Mouse (Mus musculus) heart, embryonic 14.5 days (tissue): ENCODE results near the gene Fcgr1. TPM values are rescaled to one million over a fixed set of nuclear protein-coding genes. Genes with fewer than 3 reads are reported as not detected.
"Not testable (repeated sequence)": the region's sequence is repeated elsewhere in the genome, so short reads cannot be mapped to it uniquely, and the experiment has no call there.

Experiments
- ATAC-seq: fragments of 200-750 bp; cut with Nextera tagmentation; 2 replicates; pipeline ENCODE4 v1.8.0; 2017; ENCODE audit warnings: low read depth, moderate TSS enrichment; ENCODE audit not compliant: insufficient number of reproducible peaks, insufficient read depth, low FRiP score
- H3K27ac ChIP-seq, 2 experiments: fragments of 200-500 bp in 1 of 2; fragments of 300-500 bp in 1 of 2; sonication (generic) in 1 of 2; replicated peaks in 1 of 2; 2 replicates each; pipeline ENCODE4 v1.5.1; 2012 to 2014; ENCODE audit warnings: low read depth in 2 of 2, low read length in 2 of 2, control low read depth in 1 of 2, mild to moderate bottlenecking in 1 of 2, mixed read lengths in 1 of 2; ENCODE audit not compliant: control insufficient read depth in 1 of 2, insufficient read depth in 1 of 2
- H3K27me3 ChIP-seq: fragments of 300-500 bp; sonication (generic); 2 replicates; pipeline ENCODE4 v1.6.1; 2014; ENCODE audit warnings: mild to moderate bottlenecking, low read length, control low read depth; ENCODE audit not compliant: control insufficient read depth, insufficient read depth
- H3K36me3 ChIP-seq: fragments of 300-500 bp; sonication (generic); 2 replicates; pipeline ENCODE4 v1.6.1; 2014; ENCODE audit warnings: mild to moderate bottlenecking, control low read depth, low read length, mixed read lengths; ENCODE audit not compliant: control insufficient read depth, insufficient read depth
- H3K4me1 ChIP-seq, 2 experiments: fragments of 200-500 bp in 1 of 2; fragments of 300-500 bp in 1 of 2; sonication (generic) in 1 of 2; 2 replicates each; pipeline ENCODE4 v1.6.1; 2012 to 2014; ENCODE audit warnings: low read length in 2 of 2, control low read depth in 1 of 2, mixed read lengths in 1 of 2; ENCODE audit not compliant: control insufficient read depth in 2 of 2, insufficient read depth in 2 of 2
- H3K4me2 ChIP-seq: fragments of 300-500 bp; sonication (generic); 2 replicates; pipeline ENCODE4 v1.6.1; 2014; ENCODE audit warnings: mild to moderate bottlenecking, low read length
- H3K4me3 ChIP-seq, 2 experiments: fragments of 200-500 bp in 1 of 2; fragments of 300-500 bp in 1 of 2; sonication (generic) in 1 of 2; 2 replicates each; pipeline ENCODE4 v1.5.1; 2012 to 2014; ENCODE audit warnings: low read length in 2 of 2, mild to moderate bottlenecking in 2 of 2, control low read depth in 1 of 2, low read depth in 1 of 2, moderate library complexity in 1 of 2; ENCODE audit not compliant: control insufficient read depth in 1 of 2, insufficient read depth in 1 of 2
- H3K9ac ChIP-seq: fragments of 300-500 bp; sonication (generic); 2 replicates; pipeline ENCODE4 v1.6.1; 2014; ENCODE audit warnings: mild to moderate bottlenecking, low read length
- H3K9me3 ChIP-seq: fragments of 300-500 bp; sonication (generic); 2 replicates; pipeline ENCODE4 v1.6.1; 2016; ENCODE audit warnings: low read length, control low read depth; ENCODE audit not compliant: control insufficient read depth
- WGBS: fragments of 180-500 bp; shearing (Covaris S2); extraction: QIAGEN DNeasy Blood & Tissue Kit; methylation state at CpG from one replicate; pipeline ENCODE4 v1.1.7; 2014; 5-methylcytosine and 5-hydroxymethylcytosine counted together
- polyA plus RNA-seq: library from polyadenylated mRNA; unstranded; fragments of >200 nt; fragmentation: Nextera tagmentation; extraction: Ambion mirVana; gene quantifications from 2 replicates; pipeline ENCODE4 v1.2.1, GENCODE M21; 2014

Fcgr1 gene
- polyA plus RNA-seq, 1 experiment from 2014 or later, result 2.1 TPM

DNA sequence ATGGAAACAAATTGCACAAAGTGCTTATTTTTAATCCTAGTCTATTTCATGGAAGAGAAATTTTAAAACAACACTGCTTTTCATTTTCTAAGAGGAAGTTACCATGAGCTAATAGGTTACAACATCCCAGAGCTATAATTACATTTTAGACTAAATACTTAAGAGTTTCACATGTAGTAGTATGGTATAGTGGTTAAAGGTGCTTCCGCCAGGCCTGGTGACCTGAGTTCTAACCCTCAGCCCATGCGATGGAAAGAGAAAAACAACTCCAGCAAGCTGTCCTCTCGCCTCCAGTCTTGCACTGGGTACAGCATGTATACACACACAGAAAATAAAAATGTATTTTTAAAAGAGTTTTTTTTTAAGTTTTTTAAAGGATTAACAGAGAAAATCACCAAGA lies 42.0 kb downstream of the Fcgr1 start:
- 87% methylated on average over 3 of the region's 3 CpGs for WGBS
- Histone ChIP-seq H3K27ac (no peak overlapping the region), H3K4me3 (no peak overlapping the region), H3K36me3 (no peaks in the 10 kb centered on the region), H3K9me3 (no peaks in the 10 kb centered on the region), H3K4me2 (no peak overlapping the region), H3K4me1 (peaks cover 0 to 23% of the 10 kb centered on the region in 2 experiments; a peak in 3 of 4 replicates), H3K27me3 (no peaks in the 10 kb centered on the region), H3K9ac (no peak overlapping the region)
- ATAC-seq, result no peak

GRCm38 (mm10) chr3:96250890-96251289 lies 42.9 kb downstream of the Fcgr1 start:
- Histone ChIP-seq H3K4me3 (no peak overlapping the region), H3K9ac (no peak overlapping the region), H3K36me3 (no peaks in the 10 kb centered on the region), H3K4me1 (peaks cover 0 to 23% of the 10 kb centered on the region in 2 experiments; a peak in 3 of 4 replicates), H3K9me3 (no peaks in the 10 kb centered on the region), H3K27me3 (no peaks in the 10 kb centered on the region), H3K27ac (0 out of 4 replicates have a peak overlapping the region, but pooled peaks of 1 of the 2 experiments have one; percentile 14), H3K4me2 (no peak overlapping the region)
- ATAC-seq, result no peak
- 60% methylated on average over 3 of the region's 3 CpGs for WGBS

DNA sequence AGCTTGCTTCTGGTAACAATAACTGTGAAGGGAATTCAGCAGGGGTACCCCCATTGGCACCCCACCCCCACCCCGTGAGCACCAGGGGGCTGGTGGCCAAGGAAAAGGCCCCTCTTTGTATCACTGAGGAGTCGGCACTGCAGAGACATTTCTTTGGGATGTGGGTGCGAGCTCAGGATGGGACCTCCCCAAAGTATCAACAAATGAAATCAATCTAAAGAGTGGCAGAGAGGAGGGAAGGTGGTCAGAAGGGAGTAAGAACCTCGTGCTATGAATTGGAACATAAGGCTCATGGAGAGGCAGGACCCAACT lies 44.8 kb downstream of the Fcgr1 start:
- no peaks in the 10 kb centered on the region for H3K27me3 ChIP-seq
- 0 out of 4 replicates have a peak overlapping the region, but pooled peaks of 1 of the 2 experiments have one; percentile 21 for H3K27ac ChIP-seq
- ATAC-seq, result no peak
- no peaks in the 10 kb centered on the region for H3K36me3 ChIP-seq
- H3K9ac ChIP-seq, result peak overlapping the region; percentile 74; the same call in 1 of the 2 replicates
- peak overlapping the region; percentile 72 for H3K4me2 ChIP-seq
- no peaks in the 10 kb centered on the region for H3K9me3 ChIP-seq
- H3K4me1 ChIP-seq, result peaks cover 4 to 28% of the 10 kb centered on the region in 2 experiments
- H3K4me3 ChIP-seq, result no peak overlapping the region
- 64% methylated on average over 4 of the region's 4 CpGs for WGBS

- Histone ChIP-seq H3K4me1 (peaks cover 6 to 33% of the 10 kb centered on the region in 2 experiments), H3K9ac (peak overlapping the region; percentile 74; the same call in 1 of the 2 replicates), H3K9me3 (no peaks in the 10 kb centered on the region), H3K4me2 (peak overlapping the region; percentile 72), H3K27me3 (no peaks in the 10 kb centered on the region), H3K27ac (0 out of 4 replicates have a peak overlapping the region, but pooled peaks of 1 of the 2 experiments have one; percentile 21), H3K36me3 (no peaks in the 10 kb centered on the region), H3K4me3 (peak overlapping the region in 1 of 2 experiments; percentile 43; a peak in 2 of 4 replicates)
- WGBS, result 44% methylated on average over 6 of the region's 6 CpGs
- ATAC-seq, result no peak
These were observed 45.4 kb downstream of the Fcgr1 start for GRCm38 (mm10) chr3:96248141-96249033.

DNA sequence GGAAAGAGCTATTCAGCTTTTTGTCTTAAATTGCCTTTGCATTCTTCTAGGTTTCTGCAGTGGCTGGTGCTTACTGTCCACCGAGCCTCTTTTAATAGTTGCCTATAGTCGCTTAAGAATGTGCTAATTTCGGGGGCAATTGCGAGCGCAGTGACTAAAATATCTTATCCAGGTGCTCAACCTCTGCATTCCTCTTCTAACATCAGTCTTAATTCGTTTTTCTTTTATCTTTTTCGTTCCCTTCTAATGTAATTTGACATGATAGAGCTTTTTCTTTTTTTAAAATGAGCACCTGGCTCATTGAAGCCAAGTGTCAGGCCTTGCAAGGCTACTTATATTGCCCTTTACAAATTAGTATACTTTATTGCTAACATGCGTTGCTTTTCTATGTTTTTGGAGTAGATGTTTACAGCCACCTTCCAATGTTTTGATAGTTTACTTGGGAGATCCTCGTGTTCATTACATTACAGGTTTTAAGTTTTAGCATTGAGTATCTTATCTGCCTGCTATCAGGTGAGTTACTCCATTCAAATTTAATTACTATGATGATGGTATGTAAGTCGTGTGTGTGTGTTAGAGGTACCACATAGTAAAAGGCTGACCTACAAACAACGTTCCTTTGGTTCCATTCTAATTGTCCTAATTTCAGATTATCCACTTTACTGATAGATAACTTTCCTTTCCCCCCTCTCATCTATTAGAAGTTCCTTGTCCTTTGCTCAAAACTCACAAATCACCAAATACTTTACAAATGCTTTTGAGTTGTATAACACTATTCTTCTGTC lies 46.2 kb downstream of the Fcgr1 start:
- Histone ChIP-seq H3K9ac (peak overlapping the region; percentile 74), H3K27ac (peak overlapping the region; percentile 62 to 65), H3K36me3 (no peaks in the 10 kb centered on the region), H3K4me2 (peak overlapping the region; percentile 72), H3K4me1 (peaks cover 6 to 36% of the 10 kb centered on the region in 2 experiments), H3K27me3 (no peaks in the 10 kb centered on the region), H3K4me3 (peak overlapping the region; percentile 43 to 48), H3K9me3 (no peaks in the 10 kb centered on the region)
- no peak for ATAC-seq
- 5% methylated on average over 11 of the region's 11 CpGs for WGBS

DNA sequence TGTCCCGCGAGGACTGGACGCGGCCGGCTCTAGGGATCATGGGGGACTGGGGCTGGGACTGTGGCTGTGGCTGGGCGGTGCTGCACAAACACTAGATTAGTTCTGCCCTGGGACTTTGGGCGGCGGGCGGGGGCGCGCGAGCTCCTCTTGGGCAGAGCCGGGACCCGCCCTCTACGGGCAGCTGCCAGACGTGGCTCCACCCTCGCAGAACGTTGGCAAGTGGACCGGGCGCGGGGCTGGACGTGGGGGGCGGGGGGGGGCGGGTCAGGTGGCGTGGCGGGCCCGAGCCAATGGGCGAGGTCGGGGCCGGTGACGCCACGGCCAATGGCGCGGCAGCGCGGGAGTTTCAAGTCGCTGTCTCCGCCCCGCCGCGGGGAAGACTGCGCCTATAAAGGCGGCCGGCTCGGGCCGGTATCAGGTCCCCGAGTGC lies 47.3 kb downstream of the Fcgr1 start, which contains the start of gene Hist2h3c1:
Gene Hist2h3c1, plus strand, starts transcription at position 259 of the 430 bp plus-strand sequence.
- not testable (repeated sequence) for H3K36me3 ChIP-seq, H3K27me3 ChIP-seq, H3K9me3 ChIP-seq
- ATAC-seq, result peak; percentile 92
- Histone ChIP-seq H3K27ac (peak within 1 kb of the TSS; percentile 65 to 85), H3K4me2 (peak within 1 kb of the TSS; percentile 72), H3K9ac (peak within 1 kb of the TSS; percentile 74), H3K4me1 (peaks cover 6 to 36% of the 10 kb centered on the region in 2 experiments), H3K4me3 (peak within 1 kb of the TSS; percentile 43 to 49)
- 0% methylated on average over 2 of the region's 47 CpGs for WGBS

DNA sequence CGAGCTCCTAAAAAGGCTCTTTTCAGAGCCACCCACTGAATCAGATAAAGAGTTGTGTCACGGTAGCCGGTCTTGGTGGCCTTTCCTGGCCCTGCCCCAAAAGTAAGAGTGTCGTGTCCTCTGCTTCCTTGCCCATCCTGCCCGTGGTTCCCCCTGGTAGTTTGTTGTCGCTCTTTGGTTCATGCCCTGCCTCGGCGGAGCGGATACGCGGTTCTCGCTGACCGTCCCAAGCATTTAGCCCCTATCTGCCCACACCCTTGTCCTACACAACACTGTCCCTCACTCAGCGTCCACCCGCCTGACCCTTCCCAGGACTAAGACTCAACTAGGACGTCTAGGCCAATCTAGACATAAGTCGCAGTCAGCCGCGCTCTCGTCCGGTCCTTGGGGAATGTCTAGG lies 47.8 kb downstream of the Fcgr1 start:
- not testable (repeated sequence) for H3K36me3 ChIP-seq, ATAC-seq, H3K9me3 ChIP-seq, H3K27me3 ChIP-seq
- peak overlapping the region; percentile 65 to 85; a peak in 2 of 4 replicates for H3K27ac ChIP-seq
- 0% methylated on average over 10 of the region's 21 CpGs for WGBS
- peak overlapping the region; percentile 35; the same call in 1 of the 2 replicates for H3K4me2 ChIP-seq
- H3K9ac ChIP-seq, result peak overlapping the region; percentile 67; the same call in 1 of the 2 replicates
- peaks cover 6 to 36% of the 10 kb centered on the region in 2 experiments for H3K4me1 ChIP-seq
- H3K4me3 ChIP-seq, result peak overlapping the region; percentile 28 to 49
